Mouse (Mus musculus) gastrocnemius, adult 8-10 months (tissue): ENCODE measurements at regions not wholly inside any gene's neighbourhood (a gene's known extent, or its start where the extent isn't known, plus 50 kb on each side); places are given as distances from the start of the nearest gene placed in this dataset.

Experiments
- DNase-seq, 2 experiments: peaks; one replicate each; pipeline ENCODE4 v3.0.0; 2022; ENCODE audit warnings: low spot score in 2 of 2

DNA sequence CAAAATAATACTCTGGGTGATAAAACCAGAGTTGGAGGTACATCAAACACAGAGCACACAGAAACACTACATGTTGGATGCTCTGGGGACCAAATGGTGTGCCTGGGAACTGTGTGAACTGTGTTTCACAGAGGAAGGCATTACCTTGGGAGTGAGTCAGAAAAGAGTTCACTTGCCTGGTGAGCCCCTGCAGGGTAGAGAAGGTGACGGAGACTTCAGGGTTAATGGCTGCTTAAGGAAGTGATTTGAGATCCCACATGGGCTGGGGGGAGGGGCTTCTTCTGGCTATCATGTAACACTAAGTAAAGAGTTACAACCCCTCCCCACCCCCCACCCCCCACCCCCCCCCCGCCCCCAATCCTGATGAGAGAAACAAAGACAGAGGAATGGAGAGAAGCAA lies 164.6 kb downstream of the Gm45692 start:
- DNase-seq: no peak

DNA sequence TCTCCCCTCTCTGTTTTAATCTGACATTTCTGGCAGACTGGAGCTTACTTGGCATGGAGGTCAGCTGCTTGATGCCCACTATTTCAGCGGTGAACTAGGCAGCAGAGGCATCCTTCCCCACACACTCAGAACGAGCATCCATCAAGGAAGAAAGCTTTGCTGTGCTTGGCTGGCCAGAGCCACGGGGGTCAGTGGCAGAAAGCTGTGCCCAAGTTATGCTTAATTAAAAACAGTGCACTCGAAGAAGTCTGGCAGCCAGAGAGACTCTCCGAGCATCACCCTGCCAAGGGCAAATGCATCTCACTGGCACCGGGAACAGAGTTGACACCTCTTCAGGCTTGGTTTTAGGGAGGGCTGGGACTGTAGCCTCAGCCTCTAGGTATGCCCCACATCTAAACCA lies 168.3 kb downstream of the Gm45692 start:
- no peak for DNase-seq

DNA sequence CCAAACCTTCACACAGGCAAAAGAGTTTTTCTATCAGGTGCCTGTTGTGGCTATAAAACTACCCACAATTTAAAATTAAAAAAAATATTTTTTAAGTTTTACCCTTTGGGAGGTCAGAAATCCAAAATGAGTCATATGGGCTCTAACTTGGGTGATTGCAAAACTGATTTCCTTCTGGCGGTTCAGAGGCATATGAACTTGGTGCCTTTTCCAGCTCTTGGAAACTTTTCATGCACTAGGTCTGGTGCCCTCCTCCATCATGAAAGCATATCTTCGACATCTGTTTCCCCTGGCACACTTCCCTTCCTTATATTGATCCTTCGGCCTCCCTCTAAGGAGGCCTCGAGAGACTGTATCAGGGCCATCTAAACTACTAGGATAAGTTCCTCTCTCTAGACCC lies 168.8 kb downstream of the Gm45692 start:
- no peak for DNase-seq

DNA sequence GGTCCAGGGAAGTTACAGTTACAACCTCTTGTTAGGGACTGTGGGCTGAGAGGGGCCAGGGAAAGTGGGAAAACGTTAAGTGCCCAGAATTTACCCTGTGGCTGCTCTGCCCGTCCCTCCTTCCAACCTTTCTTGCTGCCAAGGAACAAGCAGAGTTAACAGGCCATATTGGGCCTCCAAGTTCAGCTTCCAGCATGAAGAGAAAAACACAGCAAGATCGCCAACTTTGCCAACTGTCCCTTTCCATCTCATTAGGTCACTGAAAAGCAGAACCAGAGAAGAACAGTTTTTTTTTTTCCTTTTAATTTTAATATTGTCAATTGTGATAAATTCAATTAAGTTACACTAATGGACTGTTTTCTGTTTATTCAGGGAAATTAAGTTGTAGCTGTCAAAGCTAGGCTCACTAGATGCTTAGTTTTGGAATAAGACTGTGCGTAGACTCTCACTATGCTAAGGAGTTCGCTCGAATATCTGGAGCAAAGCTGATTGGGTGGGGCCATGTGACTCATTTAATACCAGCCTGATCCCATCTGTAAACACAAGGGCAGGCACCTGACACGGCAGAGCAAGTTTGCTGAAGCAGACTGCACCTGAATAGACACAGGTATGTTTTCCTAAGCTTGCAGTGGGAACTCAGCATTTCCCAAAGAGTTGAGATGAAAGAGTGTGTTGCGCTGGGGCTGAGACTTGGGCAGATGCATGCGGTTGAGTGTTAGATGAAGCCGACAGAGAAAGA lies 178.9 kb downstream of the Gm45692 start:
- DNase-seq: no peak

DNA sequence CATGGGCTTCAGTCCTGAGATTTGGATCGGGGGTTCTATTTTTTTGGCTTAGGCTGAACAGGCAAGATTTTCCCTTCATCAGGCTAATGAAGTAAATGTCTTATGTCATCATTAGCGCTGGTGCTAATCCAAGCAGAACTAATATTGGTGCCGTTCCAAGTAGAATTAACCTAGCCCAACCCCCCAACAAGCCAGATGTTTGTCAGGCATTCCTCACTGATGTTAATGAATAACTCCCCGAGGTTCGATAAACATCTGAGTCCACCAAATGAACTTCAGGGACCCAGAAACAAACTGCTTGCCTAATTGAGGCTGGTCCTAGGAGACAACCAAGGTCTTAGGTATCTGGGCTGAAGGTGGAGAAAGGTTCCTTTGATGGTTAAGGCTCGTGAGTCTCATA lies 180.9 kb downstream of the Gm45692 start:
- DNase-seq: no peak

DNA sequence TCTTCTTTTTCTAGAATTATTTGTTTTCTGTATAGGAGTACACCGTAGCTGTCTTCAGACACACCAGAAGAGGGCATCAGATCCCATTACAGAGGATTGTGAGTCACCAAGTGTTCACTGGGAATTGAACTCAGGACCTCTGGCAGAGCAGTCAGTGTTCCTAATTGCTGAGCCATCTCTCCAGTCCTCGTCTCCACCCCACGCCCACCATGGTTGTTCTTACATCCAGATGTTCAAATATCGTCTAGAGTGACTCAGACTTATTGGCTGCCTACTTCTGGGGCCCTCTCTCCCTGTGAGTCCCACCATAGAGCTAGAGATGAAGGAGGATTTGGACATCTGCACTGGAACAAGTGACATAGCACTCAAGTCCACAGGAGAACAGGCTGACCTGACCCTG lies 182.6 kb downstream of the Gm45692 start:
- DNase-seq: peak in 1 of 2 experiments; percentile 9

DNA sequence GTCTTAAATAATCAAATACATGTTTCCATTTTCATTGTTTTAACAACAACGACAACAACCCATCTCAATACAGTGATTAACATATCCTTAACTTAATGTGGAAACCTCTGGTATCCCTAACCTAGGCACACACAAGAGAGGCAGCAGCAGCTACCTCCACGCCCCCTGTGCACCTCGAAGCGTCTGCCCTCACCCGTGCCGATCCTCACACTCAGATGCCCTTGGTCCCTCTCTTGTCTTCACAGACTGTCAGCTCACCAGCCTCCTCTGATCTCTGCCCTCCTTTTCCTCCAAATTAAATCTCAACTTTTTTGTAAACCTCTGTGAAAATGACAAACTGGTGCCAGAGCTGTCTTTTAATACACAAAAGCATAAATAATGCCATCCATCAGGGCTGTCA lies 185.2 kb downstream of the Gm45692 start:
- DNase-seq: no peak

DNA sequence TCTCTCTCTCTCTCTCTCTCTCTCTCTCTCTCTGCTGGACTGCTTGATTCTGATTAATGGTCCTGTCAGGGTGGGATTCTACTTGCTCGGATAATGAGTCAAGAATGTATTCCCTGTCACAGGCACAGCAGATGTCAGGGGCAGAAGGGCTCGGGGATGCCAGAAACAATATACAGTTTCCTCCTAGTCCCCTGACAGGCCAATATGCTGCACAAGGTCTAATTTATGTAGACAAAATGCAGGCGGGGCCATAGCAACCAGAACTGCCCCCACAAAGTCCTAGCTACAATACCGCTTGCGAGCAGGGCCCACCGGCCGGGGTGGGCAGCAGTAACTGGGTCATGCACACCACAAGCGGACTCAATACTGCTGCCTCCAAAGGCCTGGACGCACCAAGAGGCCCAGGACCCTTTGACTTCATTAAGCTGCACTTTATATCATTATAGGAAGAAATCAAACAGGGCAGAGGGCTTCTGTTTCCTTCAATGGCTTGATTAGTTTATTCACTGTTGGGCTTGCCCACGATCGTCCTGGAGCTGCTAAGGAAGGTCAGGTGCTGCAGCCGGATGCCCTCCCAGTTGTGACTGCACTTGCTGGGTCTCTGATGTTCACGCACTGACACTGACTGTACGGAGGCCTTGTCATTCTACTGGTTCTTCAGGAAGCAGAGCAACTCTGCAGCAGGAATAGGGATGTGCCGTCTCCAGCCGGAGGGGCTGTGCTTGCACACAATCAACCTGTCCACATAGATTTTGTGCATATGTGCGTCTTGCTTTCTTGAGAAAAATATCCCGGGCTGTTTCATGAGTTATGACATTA lies 185.9 kb downstream of the Gm45692 start:
- DNase-seq: no peak

DNA sequence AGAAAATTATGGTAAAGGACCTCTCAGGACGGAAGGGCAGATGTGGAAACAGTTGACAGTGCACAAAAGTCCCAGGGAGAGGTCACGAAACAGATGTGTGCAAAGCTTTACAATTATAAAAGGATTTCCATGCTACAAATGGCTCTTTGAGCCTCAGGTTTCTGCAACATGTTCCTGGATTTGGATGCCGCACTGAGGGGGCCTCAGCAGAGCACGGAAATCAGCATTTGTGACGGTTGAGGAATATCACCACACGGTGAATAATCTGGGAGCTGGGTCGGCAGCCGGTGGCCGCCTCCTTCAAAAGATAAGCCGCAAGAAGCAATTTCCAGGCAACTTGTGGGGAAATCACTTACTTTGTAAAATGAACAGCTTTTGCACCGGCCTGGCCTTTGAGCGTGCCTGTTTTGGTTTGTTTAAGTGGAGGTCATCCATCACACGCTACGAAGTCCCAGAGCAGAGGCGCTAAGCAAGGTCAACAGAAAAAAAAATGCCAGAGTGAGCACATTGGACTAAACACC lies 188.8 kb downstream of the Gm45692 start:
- DNase-seq: no peak

DNA sequence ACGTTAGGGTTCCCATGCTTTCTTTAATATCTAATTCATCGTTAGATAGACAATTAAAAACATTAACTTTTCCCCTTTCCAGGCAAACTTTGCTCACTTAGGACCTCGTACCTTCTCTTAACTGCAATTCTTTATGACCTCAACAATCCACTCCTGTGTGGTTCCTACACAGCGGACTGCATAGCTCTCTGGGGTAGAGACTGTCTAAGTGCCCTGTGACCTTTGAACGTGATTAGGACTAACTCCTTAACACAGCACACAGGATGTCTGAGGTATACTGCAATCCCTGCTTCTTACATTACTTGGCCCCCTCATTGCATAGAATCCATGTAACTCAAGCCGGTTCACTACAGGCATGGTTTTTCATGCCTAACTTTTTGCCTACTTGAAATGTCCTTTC lies 190.4 kb downstream of the Gm45692 start:
- no peak for DNase-seq

DNA sequence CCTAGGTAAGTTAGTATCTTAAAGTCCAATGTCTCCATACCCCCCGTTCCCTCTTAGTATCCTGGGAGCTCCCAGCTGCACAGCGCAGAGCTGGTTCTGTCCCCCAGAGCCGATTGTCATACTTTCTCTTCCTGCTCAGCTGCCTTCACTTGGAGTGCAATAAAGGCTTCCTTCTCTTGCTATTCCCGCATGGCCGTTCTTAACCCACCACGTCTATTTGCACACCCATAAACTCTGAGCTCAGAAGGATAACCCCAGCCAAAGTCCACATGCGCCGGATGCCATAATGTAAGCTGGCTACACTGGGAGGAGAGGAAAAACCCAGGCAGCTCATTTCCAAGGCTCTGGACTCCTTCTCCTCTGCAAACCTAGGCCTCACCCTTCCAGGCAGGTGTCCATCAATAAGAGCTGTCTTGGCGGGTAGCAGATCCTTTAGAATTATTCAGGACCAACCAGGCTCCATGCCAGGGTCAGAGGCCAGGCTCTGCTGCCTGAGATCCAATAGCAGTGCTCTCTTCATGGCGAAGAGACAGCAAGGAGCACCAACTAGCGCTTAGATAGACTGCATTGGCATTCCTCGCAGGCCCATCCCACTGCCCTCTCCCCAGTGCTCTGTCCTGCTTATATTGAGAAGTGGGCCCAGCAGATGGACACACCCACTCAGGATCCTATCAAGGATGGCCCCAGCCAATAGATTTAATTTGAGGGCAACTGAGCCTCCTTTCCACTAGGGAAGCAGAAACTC lies 204.4 kb downstream of the Gm45692 start:
- no peak for DNase-seq

DNA sequence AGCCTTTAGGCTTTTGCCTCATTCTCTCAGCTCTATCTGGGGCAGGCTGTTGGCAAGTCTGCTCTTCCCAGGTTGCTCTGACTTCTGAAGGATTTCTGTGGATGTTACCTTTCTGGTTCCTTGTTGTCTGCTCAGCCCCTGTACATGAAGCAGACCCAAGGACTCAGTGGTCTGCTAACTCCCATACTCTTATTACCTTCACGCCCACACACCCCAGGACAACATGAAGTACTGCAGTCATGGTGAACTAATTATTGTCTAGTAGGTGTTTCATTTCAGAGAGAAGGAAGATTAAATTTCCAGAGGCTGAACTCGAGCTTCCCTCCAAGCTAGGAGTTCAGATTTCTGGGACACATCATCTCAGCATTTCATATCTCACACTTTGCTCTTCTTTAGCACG lies 205.3 kb downstream of the Gm45692 start:
- DNase-seq: no peak

DNA sequence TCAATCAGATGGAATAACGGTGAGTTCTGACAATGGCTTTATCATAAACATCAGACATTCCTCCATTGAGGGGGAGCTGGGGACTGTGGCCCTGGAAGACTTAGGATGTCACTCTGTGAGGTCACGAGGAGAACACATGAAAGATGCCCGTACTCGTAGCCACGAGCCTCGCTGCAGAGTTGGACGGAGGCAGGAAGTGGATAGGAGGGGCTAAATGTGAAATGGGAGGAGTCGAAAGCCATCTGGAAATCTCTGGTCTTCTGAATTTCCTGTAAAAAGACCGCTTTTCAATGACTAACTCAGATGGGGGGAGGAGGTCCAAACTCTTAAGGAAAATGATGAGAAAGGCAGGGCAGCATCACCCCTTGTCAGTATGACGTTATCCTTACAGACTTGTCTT lies 210.5 kb downstream of the Gm45692 start:
- DNase-seq: no peak

DNA sequence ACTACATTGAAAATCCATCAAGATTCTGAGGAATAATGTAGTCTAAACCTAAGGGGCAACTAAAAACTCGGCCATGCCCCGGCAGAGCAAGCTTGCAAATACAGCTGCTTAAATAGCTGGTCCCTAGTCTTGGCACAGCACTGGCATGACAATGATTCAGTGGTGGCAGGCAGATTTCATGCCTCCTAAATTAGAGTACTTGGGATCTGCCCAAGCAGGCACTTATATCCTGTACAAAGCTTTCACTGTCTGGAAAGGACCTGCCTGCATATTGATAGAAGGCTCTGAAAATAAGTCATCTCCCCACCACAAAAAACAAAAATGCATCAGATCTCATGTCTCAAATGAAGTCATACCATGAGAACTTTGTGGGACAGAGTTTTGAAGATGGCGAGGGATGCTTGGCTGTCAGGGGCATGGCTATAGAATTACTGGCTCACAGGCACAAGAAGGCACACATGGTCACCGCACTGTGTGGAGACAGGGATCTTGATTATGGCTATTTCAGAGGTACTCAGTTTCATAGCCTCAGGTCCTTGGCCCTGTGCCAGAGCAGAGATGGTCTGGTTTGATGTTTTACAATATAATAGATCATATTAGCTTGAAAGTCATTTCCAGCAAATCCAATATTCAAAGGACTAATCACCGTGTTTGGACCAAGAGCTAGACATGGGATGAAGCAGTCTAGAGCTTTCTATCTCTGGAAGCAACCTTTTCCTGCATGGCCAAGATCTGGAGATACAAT lies 217.7 kb downstream of the Gm45692 start:
- no peak for DNase-seq

DNA sequence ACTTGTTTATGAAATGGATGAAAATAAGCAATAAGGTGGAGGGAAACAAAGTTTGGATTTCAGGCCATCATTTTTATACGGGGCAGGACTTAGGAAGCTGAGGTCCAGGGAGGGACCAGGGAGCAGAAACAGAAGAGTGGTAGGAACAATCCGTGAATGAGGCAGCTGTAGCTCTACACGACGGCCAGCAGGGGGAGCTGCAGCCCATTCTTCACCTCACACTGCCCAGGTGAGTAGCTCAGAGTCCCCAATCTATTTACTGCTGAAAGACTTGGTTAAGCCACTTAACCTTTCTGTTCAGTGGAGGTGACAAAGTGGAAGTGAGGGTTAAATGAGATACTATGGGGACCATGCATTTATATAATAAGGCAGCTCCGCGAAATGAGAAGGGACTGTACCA lies 225.7 kb downstream of the Gm45692 start:
- DNase-seq: no peak

DNA sequence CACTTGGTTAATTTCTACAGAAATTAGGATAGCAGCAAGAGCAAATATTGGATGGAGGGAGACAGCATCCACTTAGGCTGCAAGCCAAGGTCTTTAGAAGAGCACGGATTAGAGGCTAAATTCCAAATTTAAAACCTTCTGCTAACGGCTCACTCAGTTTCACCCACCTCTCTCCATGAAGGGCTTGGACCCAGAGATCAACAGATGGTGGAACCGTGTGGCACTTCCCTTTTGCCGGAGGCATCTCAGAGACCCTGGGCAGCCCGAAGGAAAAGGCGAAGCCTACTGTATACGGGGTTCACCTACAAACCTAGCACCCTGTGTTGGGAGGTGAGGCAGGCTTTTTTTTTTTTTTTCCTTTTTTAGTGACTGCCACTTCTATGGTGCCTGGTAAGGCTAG lies 229.9 kb downstream of the Gm45692 start:
- DNase-seq: no peak

DNA sequence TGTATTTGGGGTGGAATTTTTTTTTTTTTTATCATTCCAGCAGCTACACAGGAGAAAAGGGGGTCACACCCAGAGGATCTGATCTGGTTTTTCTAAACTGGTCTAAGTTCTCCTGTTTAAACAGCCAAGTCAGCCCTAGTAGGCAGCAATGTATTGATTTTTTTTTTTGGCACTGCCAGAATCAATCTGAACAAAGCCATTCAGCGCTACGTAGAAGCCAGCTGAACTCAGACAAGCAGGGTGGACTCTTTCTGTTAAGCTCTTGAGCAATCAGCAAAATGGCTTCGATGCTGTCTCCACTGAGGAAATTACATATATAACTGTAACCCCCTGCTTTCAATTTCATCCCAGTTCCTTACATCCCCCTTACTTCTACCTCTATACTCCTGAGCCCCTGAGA lies 230.5 kb downstream of the Gm45692 start:
- no peak for DNase-seq

DNA sequence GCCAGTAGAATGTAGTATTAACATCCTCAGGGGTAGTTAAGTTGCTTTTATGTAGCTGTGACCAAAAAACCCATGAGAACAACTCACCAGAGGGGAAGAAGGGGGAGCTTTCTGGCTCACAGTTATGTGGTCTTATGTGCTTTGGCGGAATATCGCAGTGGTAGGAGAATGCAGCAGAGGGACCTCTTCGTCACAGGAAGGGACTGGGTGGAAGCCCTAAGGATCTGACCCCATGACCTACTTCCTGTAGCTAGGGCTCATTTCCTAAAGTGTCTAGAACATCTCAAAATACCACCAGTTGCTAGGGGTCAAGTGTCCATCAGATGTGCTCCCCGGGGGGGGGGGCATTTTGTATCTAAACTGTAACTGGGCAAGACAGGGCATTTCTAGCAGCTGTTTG lies 231.3 kb downstream of the Gm45692 start:
- no peak for DNase-seq

DNA sequence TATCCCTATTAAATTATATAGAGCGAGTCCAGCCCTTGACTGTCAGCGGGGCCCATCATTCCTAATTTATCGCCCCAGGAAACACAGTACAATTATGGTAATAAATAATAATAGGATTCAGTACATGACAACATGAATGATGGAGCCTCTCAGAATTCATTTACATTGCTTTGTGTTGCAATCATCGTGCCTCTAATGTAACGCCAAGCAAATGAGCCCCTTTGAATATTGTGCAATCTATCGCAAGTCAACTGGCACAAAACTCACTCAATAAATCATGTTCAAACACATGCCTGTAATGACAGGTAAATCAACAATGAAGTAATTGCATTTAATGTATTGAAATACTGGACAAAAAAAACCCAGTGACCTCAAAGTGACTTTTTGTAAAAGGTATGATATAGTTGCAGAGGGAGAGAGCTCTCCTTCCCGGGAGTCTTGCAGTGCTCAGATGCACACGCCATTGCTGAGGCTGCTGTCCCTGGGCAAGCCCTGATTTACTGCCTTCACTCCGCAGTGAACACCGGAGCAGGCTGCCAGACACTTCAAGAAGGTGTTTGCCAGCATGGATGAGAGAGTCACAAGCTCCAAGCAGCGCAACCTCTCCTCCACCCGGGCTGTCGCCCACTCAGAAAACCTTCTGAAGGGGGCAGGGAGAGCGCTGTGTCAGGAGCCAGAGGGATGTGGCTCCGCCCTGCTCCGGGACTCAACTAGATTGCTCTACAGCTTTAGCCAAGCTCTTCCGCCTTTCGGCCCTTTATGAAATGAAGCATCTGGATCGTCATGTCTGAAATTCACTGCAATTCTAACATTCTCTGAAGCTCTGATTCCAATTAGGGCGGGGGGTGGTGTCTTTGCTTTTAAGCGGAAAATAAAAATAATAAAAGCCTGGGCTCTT lies 232.6 kb downstream of the Gm45692 start:
- DNase-seq: peak; percentile 35 to 68

DNA sequence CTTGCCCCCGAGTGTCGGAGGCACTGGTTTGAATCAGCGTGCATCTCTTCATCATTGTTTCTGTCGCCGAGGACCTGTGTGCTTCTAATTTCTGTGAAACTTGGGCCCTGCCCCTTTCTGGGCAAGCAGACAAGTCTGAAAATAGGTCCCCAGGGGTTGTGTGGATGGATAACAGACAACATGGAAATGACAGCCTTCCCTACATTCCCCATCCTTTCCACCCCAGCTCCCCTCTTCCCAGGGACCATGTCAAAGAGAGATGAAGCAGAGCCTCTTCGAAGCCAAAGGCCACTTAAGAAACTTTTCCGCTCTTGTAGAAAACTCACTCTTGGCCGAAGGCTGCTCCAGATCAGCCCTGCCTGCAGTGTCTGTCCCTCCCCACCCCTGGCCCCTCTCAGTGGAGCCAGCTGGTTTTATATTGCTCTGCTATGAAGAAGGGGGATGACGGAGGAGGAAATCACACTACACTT lies 233.2 kb downstream of the Gm45692 start:
- DNase-seq: peak; percentile 84 to 85
